Mouse (Mus musculus): ENCODE measurements around the gene Hivep2. TPM values are rescaled to one million over a fixed set of nuclear protein-coding genes. Genes with fewer than 3 reads are reported as not detected.

Gene Hivep2
- total and polyA plus RNA-seq, 3 experiments, result 0.16 TPM; not detected in 2

- TF ChIP-seq GATA2 (IDR thresholded peaks at IDR 0.05; ENCODE audit: borderline replicate concordance, low read depth, low read length), result no peak
- TF ChIP-seq CTCF (IDR thresholded peaks at IDR 0.05; ENCODE audit: low read depth, low read length), result no peak
- TF ChIP-seq POLR2AphosphoS5 (IDR thresholded peaks at IDR 0.05; ENCODE audit: insufficient replicate concordance, low read depth, low read length), result no peak
- no peak for TF ChIP-seq TAL1 (conservative IDR thresholded peaks at IDR 0.05; ENCODE audit: low read depth, low read length)
- TF ChIP-seq GATA1 (IDR thresholded peaks at IDR 0.05; ENCODE audit: borderline replicate concordance, low read length), result no peak
- H3K36me3 ChIP-seq (replicated peaks), result no peaks in the 10 kb centered on the region
Measured at GRCm38 (mm10) chr10:14131307-14131706, 165.4 kb downstream of the Hivep2 start.

GRCm38 (mm10) chr10:14132061-14132460 is 166.2 kb downstream of the Hivep2 start:
- Histone ChIP-seq H3K27me3 (ENCODE audit: insufficient read depth, low read length) (no peaks in the 10 kb centered on the region), H3K9me3 (replicated peaks) (no peaks in the 10 kb centered on the region), H3K36me3 (replicated peaks) (no peaks in the 10 kb centered on the region), H3K4me1 (ENCODE audit: insufficient read depth, low read depth, low read length) (no peaks in the 10 kb centered on the region), H3K4me3 (ENCODE audit: low read depth, low read length) (no peak overlapping the region)
- TF ChIP-seq POLR2AphosphoS5 (IDR thresholded peaks at IDR 0.05; ENCODE audit: insufficient replicate concordance, low read depth, low read length) (no peak), CTCF (IDR thresholded peaks at IDR 0.05; ENCODE audit: low read depth, low read length) (no peak), TAL1 (conservative IDR thresholded peaks at IDR 0.05; ENCODE audit: low read depth, low read length) (no peak), GATA2 (IDR thresholded peaks at IDR 0.05; ENCODE audit: borderline replicate concordance, low read depth, low read length) (no peak), GATA1 (IDR thresholded peaks at IDR 0.05; ENCODE audit: borderline replicate concordance, low read length) (no peak)
- DNase-seq (ENCODE audit: low spot score) (no peak), ATAC-seq (ENCODE audit: extremely low read depth, insufficient number of reproducible peaks, low FRiP score, poor library complexity, severe bottlenecking) (no peak)

More at GRCm38 (mm10) chr10:14131307-14131706, 165.4 kb downstream of the Hivep2 start:
- ATAC-seq (ENCODE audit: extremely low read depth, insufficient number of reproducible peaks, low FRiP score, poor library complexity, severe bottlenecking) (no peak), DNase-seq (ENCODE audit: low spot score) (no peak)
- H3K4me3 ChIP-seq (ENCODE audit: low read depth, low read length), result no peak overlapping the region
- no peaks in the 10 kb centered on the region for H3K4me1 ChIP-seq (ENCODE audit: insufficient read depth, low read depth, low read length)
- no peaks in the 10 kb centered on the region for H3K27me3 ChIP-seq (ENCODE audit: insufficient read depth, low read length)
- H3K9me3 ChIP-seq (replicated peaks), result no peaks in the 10 kb centered on the region

DNA sequence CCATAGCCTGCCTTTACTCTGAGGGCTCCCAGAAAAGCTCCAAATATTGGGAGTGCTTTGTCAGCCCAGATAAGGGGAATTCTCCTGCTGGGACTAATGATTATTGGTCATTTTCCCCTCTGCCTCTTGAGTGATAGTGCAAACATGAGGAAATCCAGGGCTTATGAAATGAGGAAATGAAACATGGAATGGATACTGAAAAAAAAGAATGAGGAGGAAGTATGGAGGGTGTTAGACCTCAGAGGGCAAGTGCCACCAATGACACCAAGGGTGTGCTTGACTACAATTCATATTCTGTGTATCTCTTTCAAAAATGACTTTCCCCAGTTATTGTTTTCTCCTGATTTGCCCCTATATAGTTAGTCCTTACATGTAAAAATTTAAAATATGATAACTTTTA is 167.1 kb downstream of the Hivep2 start:
- Histone ChIP-seq H3K36me3 (replicated peaks) (no peaks in the 10 kb centered on the region), H3K27me3 (ENCODE audit: insufficient read depth, low read length) (no peaks in the 10 kb centered on the region), H3K4me1 (ENCODE audit: insufficient read depth, low read depth, low read length) (no peaks in the 10 kb centered on the region), H3K9me3 (replicated peaks) (no peaks in the 10 kb centered on the region), H3K4me3 (ENCODE audit: low read depth, low read length) (no peak overlapping the region)
- no peak for TF ChIP-seq TAL1 (conservative IDR thresholded peaks at IDR 0.05; ENCODE audit: low read depth, low read length)
- TF ChIP-seq POLR2AphosphoS5 (IDR thresholded peaks at IDR 0.05; ENCODE audit: insufficient replicate concordance, low read depth, low read length), result no peak
- no peak for TF ChIP-seq GATA1 (IDR thresholded peaks at IDR 0.05; ENCODE audit: borderline replicate concordance, low read length)
- TF ChIP-seq GATA2 (IDR thresholded peaks at IDR 0.05; ENCODE audit: borderline replicate concordance, low read depth, low read length), result no peak
- TF ChIP-seq CTCF (IDR thresholded peaks at IDR 0.05; ENCODE audit: low read depth, low read length), result no peak
- ATAC-seq (ENCODE audit: extremely low read depth, insufficient number of reproducible peaks, low FRiP score, poor library complexity, severe bottlenecking) (no peak), DNase-seq (ENCODE audit: low spot score) (no peak)

DNA sequence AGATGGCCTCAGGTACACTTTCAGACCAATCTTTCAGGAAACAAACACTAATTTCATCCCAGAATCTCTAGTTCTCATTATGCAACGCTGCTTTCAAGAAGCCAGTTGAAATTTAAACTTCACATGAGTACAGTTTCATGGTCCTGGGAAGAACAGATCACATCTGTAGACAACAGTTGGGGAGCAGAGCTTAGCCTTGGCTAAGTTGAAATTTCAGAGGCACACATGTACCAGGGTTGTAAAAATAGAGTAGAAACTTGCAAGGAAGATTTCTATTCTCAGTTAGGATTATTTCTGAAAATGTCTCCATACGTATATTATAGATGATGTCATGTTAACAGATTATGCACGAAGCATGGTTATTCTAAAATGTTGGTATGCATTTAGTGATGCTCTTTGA is 172.8 kb downstream of the Hivep2 start:
- no peaks in the 10 kb centered on the region for H3K4me1 ChIP-seq (ENCODE audit: insufficient read depth, low read depth, low read length)
- no peak overlapping the region for H3K4me3 ChIP-seq (ENCODE audit: low read depth, low read length)
- no peaks in the 10 kb centered on the region for H3K27me3 ChIP-seq (ENCODE audit: insufficient read depth, low read length)
- ATAC-seq (ENCODE audit: extremely low read depth, insufficient number of reproducible peaks, low FRiP score, poor library complexity, severe bottlenecking) (no peak), DNase-seq (ENCODE audit: low spot score) (no peak)
- no peaks in the 10 kb centered on the region for H3K9me3 ChIP-seq (replicated peaks)
- H3K36me3 ChIP-seq (replicated peaks), result no peaks in the 10 kb centered on the region
- TF ChIP-seq POLR2AphosphoS5 (IDR thresholded peaks at IDR 0.05; ENCODE audit: insufficient replicate concordance, low read depth, low read length) (no peak), GATA1 (IDR thresholded peaks at IDR 0.05; ENCODE audit: borderline replicate concordance, low read length) (no peak), CTCF (IDR thresholded peaks at IDR 0.05; ENCODE audit: low read depth, low read length) (no peak)

- no peaks in the 10 kb centered on the region for H3K4me1 ChIP-seq (ENCODE audit: insufficient read depth, low read depth, low read length)
- H3K4me3 ChIP-seq (ENCODE audit: low read depth, low read length), result no peak overlapping the region
- DNase-seq (ENCODE audit: low spot score) (no peak), ATAC-seq (ENCODE audit: extremely low read depth, insufficient number of reproducible peaks, low FRiP score, poor library complexity, severe bottlenecking) (no peak)
- H3K36me3 ChIP-seq (replicated peaks), result no peaks in the 10 kb centered on the region
- no peak for TF ChIP-seq TAL1 (conservative IDR thresholded peaks at IDR 0.05; ENCODE audit: low read depth, low read length)
- H3K27me3 ChIP-seq (ENCODE audit: insufficient read depth, low read length), result no peaks in the 10 kb centered on the region
- H3K9me3 ChIP-seq (replicated peaks), result no peaks in the 10 kb centered on the region
Measured at GRCm38 (mm10) chr10:14144840-14145239, 179.0 kb downstream of the Hivep2 start.

DNA sequence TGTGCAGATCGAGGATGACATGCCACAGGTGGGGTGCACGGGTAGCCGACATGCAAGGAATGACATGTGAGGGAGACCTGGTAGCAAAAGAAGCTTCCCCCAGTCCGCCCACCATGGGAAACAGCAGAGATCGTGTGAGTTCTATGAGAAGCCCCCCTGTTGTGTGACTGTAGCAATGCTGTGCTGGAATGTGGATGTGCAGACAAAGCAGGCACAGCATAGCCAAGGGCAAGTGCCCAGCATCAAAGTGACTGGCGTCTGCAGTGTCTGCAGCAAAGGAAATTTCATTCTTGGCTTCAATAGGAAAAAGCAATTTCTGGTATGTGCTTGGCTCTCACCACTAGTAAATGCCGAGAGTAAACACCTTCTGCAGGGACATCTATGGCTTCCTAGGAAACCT is 199.0 kb downstream of the Hivep2 start:
- ATAC-seq (ENCODE audit: extremely low read depth, insufficient number of reproducible peaks, low FRiP score, poor library complexity, severe bottlenecking), result no peak
- H3K4me1 ChIP-seq (ENCODE audit: insufficient read depth, low read depth, low read length), result no peaks in the 10 kb centered on the region
- H3K4me3 ChIP-seq (ENCODE audit: low read depth, low read length), result no peak overlapping the region
- TF ChIP-seq TAL1 (conservative IDR thresholded peaks at IDR 0.05; ENCODE audit: low read depth, low read length), result no peak
- no peak for TF ChIP-seq POLR2AphosphoS5 (IDR thresholded peaks at IDR 0.05; ENCODE audit: insufficient replicate concordance, low read depth, low read length)
- no peak for TF ChIP-seq CTCF (IDR thresholded peaks at IDR 0.05; ENCODE audit: low read depth, low read length)
- TF ChIP-seq GATA1 (IDR thresholded peaks at IDR 0.05; ENCODE audit: borderline replicate concordance, low read length), result no peak
- TF ChIP-seq GATA2 (IDR thresholded peaks at IDR 0.05; ENCODE audit: borderline replicate concordance, low read depth, low read length), result no peak
- no peaks in the 10 kb centered on the region for H3K27me3 ChIP-seq (ENCODE audit: insufficient read depth, low read length)
- no peak for DNase-seq (ENCODE audit: low spot score)
- H3K9me3 ChIP-seq (replicated peaks), result no peaks in the 10 kb centered on the region
- no peaks in the 10 kb centered on the region for H3K36me3 ChIP-seq (replicated peaks)
